Comparison of ENCODE assay signal across 16 mouse cellular contexts in genomic region chr5:120214511-120214910, GRCm38 (mm10).
"Had no signal": no experiment of that assay in that cellular context is flagged by ENCODE, and none has a peak within 500 bp of the region (broad histone marks: within the 10 kb centered on the region; RNA-seq: fewer than 3 reads in every experiment).

No protein-coding gene starts in this region.

- DNase-seq: cerebellum, adult 9-10 months; cerebellum, adult 9-11 months; cerebellum, postnatal 10 days; cerebellum, postnatal 14 days; cerebellum, postnatal 25 days; cerebellum, postnatal 36 days; embryo, embryonic 11 days; forebrain, postnatal 0 days; gastrocnemius, adult 2 months; gastrocnemius, postnatal 10 days; gastrocnemius, postnatal 14 days; gastrocnemius, postnatal 25 days; gastrocnemius, postnatal 36 days; heart, adult 11 months; heart, adult 18-20 months; heart, adult 2 months had no signal
